Mouse (Mus musculus) T-helper 2 cell (primary cell): ENCODE results near the gene Ly6g6c.

Source experiments
- in situ Hi-C: fragments of 300-600 bp; cut with MboI, MseI; formaldehyde crosslinking; loops from one replicate; pipeline ENCODE4 v1.15.1; 2025; ENCODE audit warnings: high pct_unique_total_duplicates

Ly6g6c gene

DNA sequence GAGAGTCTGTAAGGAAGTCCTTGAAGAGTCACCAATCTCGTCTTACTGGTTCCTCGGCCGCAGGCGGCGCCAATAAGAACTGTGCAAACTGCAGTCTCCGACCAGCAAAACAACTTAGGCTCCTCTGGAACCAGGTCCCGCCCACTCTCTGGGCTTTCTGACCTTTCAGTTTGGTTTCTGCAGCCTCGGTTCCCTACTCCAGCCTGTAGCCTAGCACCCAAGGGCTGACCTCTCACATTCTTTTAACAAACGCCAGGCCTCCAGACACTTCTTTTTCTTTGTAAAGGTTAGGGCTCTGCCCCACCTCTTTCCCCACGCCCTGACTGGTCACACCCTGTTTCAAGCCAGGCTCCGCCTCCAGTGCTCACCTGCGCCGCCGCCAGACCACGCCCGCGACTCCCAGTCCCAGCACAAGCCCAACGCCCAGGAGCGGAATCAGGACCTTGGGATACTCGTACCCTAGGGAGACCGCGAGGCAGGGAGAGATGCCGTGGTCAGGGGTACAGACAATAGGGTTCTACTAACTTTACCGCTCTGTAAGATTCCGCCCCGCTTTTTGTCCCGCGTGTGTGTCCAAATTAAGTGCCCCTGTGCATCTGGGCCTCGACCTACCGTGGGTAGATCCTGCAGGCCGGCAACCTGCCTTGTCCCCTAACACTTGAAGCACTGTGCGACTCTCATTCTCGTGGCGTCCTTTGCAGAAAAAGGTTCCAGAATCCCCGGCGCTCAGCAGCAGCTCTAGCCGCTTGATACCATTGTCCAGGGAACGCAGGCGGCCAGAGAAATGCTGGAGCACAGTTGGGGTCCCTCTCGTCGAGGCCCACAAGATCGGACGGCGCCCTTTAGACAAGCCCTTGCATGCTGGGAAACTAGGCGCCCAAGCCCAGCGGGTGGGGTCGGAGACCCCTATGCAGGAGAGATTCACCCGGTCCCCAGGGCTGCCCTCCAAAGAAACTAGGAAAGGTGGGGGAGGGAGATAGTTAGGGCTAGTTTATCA is at the start of gene Ly6g6c:
Gene Ly6g6c, plus strand, starts transcription at position 438 of the 997 bp plus-strand sequence.
- in situ Hi-C loops = loop anchor here (10.0 kb wide), 1 partner anchor 50 kb away; the partner anchor contains the start of gene Vwa7

DNA sequence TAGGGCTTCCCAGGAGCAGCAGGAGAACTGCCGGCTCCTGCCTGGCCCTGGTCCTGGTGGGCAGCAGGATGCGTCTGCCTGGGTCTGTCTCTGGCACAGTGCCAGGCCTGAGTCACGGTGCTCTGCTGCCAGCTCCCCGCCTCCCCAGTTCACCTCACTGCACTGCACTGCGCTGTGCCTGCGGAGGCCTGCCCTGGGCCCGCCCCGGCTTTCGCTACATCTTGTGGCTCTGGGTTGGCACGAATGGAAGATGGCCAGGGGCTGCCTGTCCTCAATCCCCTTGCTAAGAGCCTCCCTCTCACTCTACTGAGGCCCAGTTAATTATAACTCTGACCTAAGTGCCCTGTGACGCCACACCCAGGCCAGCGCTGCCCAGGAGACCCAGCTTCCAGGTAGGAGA is 48.8 kb upstream of the Ly6g6c start, which contains the start of gene Vwa7:
Gene Vwa7, plus strand, starts transcription at position 204 of the 400 bp plus-strand sequence.
- in situ Hi-C loops = loop anchor here (10.0 kb wide), 1 partner anchor 48 kb away; the partner anchor contains the start of genes Ly6g6c and Mpig6b

GRCm38 (mm10) chr17:35016791-35017705 is 48.1 kb upstream of the Ly6g6c start:
- in situ Hi-C loops = loop anchor here (10.0 kb wide), 1 partner anchor 48 kb away; the partner anchor contains the start of genes Ly6g6c and Mpig6b

DNA sequence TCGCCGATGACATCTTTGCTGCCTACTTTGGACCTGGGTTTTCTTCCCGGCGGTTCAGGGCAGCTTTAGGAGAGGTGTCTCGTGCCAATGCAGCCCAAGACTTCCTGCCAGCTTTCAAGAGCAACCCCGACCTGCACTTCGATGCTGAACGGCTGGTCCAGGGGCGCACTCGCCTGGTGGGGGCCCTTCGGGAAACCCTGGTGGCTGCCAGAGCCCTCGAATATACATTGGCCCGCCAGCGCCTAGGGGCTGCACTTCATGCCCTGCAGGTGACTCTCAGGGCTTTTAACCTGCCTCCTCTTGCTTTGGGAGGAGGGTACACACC is 47.5 kb upstream of the Ly6g6c start:
- in situ Hi-C loops = loop anchor here (10.0 kb wide), 1 partner anchor 47 kb away; the partner anchor contains the start of genes Ly6g6c and Mpig6b

- in situ Hi-C loops = loop anchor here (10.0 kb wide), 1 partner anchor 47 kb away; the partner anchor contains the start of genes Ly6g6c and Mpig6b
Measured at GRCm38 (mm10) chr17:35018171-35018570, 47.0 kb upstream of the Ly6g6c start.

- in situ Hi-C loops = loop anchor here (10.0 kb wide), 1 partner anchor 45 kb away; the partner anchor contains the start of genes Ly6g6c and Mpig6b
Measured at GRCm38 (mm10) chr17:35019894-35020293, 45.3 kb upstream of the Ly6g6c start.

DNA sequence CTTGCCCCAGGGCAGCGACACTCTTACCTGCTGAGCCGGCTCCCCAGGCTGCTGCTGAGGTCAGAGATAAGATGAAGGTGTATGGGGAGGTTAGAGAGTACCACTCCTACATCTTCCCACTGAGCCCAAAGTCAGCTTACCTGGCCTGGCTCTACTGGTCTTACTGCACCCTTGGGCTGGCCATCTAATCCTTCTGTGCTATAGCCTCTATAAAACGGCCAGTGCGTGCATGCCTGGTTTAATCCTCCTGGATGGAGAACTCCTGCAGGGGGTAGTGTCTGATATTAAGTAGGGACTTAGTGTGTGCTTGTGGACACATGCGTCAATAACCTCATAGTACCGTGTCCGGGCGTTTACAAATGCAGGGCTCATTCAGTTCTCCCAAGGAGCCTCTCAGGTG is 44.6 kb upstream of the Ly6g6c start:
- in situ Hi-C loops = no loop called here

DNA sequence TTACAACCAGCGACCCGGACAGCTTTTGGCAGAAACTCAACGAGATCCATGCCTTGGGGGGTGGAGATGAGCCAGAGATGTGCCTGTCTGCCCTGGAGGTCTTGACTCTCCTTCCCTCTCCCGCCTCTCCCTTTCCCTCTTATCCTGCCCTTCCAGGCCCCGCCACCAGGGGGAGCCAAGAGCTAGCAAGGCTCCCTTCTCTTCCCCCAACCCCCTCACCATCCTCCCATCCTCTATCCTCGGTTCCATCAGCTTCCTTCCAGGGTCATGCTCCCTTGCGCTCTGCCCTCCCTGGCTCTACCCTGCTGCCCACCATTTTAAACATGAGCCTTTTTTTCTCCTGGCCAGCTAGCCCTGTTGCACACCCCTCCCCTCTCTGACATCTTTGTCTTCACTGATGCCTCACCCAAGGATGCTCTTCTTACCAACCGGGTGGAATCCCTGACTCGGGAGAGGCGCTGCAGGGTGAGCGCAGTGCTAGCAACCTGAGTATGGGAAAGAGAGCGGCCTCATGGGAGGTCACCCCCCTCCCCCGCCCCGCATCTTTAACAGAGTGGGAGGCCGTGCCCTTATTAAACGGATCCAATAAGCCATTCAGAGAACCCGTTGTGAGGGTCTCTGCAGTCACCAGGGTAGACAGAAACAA is 43.9 kb upstream of the Ly6g6c start:
- in situ Hi-C loops = no loop called here

- in situ Hi-C loops = no loop called here
Measured at GRCm38 (mm10) chr17:35021842-35022477, 43.2 kb upstream of the Ly6g6c start.

DNA sequence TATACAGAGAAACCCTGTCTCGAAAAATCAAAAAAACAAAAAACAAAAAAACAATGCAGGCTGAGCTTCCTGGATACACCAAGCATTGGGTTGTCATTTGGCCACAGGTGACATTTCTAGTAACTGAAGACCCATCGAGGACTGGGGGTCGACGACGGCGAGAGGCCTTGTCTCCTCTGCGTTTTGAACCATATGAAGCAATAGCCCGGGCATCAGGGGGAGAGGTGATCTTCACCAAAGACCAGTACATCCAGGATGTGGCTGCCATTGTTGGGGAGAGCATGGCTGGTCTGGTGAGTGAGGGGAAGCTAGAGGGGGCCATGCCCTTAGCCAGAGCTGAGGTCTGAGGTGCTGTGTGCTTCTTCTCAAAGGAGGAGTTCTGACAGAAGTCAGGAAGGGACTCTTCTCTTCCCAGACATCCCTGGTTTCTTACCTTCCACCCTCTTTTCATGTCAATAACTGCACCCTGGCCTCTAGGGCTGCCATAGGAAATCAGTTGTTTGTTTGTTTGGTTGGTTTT is 42.6 kb upstream of the Ly6g6c start:
- in situ Hi-C loops = no loop called here

DNA sequence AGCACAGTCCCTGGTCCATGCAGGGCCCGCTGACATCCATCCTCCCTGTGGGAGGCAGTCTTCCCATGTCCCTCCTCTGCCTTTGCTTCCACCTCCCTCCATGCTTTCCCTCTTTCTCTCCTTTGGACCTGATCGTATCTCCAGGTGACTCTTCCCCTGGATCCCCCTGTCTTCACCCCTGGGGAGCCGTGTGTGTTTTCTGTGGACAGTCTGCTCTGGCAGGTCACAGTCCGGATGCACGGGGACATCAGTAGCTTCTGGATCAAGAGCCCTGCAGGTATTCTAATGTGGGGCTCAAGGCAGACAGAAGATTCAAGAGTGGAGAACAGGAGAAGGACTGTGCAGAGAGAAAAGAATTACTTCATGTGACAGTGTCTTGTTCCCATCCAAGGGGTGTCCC is 42.0 kb upstream of the Ly6g6c start:
- in situ Hi-C loops = no loop called here

DNA sequence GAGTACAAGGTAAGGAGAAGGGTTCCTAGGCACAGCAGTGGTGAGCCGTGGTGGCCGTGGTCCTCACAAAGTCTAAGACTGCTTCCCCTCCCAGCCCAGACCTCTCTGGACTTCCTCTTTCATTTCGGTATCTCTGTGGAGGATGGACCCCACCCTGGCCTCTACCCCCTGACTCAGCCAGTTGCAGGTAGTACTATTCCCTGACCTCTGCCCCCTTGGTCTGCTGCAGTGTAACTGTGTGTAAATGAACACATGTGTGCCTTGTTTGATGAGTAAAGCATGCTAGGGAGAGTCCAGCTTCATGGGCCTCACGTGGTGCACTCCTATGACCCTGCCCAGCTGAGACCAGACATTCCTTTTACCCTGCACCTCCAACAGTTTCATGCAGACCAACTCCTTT is 41.4 kb upstream of the Ly6g6c start:
- in situ Hi-C loops = no loop called here

DNA sequence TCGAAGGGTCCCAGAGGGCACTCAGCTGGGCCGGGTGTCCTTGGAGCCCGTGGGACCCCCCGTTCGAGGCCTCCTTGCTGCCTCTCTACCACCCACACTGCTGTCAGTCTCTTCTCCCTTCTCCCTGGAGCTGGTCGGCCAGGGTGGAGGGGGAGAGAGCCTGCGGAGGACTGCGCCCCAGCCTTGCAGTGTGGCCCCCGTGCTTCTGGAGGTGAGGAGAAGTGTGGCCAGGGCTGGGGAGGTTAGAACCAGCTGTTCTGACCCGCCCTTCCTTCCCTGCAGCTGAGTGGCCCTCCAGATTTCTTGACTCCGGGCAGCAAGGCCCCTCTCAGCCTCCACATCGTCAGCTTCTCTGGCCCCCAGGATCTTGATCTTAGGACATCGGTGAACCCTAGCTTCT is 40.9 kb upstream of the Ly6g6c start:
- in situ Hi-C loops = no loop called here

DNA sequence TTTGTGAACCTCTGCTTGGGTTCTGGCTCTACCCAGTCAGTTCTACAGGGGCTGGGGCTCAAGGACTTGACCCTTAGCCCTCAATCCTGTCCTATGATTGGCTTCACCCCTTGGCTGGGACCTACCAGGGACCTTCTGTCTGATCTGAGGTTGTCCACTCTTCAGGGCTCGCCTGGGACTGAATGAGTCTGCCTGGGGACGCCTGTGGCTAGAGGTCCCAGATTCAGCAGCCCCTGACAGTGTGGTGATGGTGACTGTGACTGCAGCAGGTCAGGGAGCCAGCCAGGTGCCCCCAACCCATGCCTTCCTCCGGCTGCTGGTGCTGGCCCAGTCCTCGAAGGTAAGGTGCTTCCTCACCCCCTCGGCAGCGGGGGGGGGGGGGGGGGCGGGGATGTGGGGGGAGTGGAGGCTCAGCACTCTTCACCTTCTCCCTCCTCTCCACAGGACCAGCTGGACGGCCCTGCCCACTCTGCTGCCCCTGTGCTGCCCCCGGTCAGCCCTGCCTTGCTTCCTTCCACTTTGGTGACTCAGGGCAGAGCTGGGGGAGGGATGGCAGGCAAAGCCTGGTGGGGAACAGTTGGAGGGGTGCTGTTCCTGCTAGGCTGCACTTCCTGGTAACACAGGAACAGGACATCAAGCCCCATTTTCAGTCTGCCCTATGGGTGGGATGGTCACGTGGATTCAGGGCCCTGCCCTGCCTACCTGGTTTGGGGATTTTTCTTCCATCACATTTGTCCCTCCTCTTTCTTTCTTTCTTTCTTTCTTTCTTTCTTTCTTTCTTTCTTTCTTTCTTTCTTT is 40.3 kb upstream of the Ly6g6c start:
- in situ Hi-C loops = no loop called here

DNA sequence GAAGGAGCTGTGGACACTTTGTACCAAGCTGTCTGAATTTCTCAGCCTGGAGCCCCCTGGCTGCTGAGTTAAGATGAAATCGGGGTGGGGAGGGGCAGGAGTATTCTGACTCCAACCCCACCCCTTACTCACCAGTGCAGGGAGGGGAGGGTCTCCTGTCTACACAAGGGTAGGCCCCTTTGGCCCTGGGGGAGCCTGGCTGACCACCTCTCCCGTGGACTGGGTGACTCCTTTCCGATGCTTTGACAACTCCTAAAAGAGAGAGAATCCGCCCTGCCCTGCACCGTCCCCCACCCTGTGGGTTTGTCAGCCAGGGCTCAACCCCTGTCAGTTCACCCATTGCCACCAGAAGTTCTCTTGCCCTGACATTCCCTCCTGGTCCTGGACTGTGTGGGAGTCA is 39.0 kb upstream of the Ly6g6c start:
- in situ Hi-C loops = no loop called here

- in situ Hi-C loops = no loop called here
Measured at GRCm38 (mm10) chr17:35027277-35028068, 37.7 kb upstream of the Ly6g6c start, which contains the start of gene Sapcd1. Sapcd1 (minus strand) TSS chr17:35028016.

DNA sequence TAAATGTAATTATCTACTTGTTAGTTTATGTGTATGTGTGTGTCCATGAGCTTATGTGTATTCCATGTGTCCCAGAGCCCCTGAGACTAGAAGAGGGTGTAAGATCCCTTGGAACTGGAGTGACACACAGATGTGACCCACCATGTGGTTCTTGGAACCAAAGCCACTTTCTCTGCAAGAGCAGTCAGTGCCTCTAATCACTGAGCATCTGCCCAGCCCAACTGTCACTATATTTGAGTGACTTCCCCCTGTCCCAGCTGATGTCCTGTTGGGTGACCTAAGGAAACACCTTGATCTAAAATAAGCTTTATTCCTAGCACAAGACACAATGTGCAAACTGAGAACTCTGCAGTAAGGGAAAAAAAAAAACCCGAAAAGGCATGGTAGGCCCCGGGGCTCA is 36.9 kb upstream of the Ly6g6c start:
- in situ Hi-C loops = no loop called here

- in situ Hi-C loops = loop anchor here (5.0 kb wide), 1 partner anchor 72 kb away; no protein-coding TSS in a partner anchor
Measured at GRCm38 (mm10) chr17:35029691-35030532, 35.3 kb upstream of the Ly6g6c start.
